Comparison of ENCODE assay signal across 9 mouse cellular contexts in genomic region chr11:113863408-113863807, GRCm38 (mm10).
A peak's percentile ranks its signal among the peaks of the same experiment; 100 is the strongest.
DNase-seq lines count a peak whose midpoint lies in the region; ATAC-seq and TF ChIP-seq lines count a peak whose summit lies in the region.
"Had no signal": no experiment of that assay in that cellular context is flagged by ENCODE, and none has a peak within 500 bp of the region (broad histone marks: within the 10 kb centered on the region; RNA-seq: fewer than 3 reads in every experiment).

No protein-coding gene starts in this region.

- ATAC-seq in intestine, postnatal 0 days, result no peak
- no peak for ATAC-seq in intestine, embryonic 15.5 days

- WGBS in intestine, postnatal 0 days, result 71% methylated on average over 5 of the region's 5 CpGs
- 76% methylated on average over 5 of the region's 5 CpGs for WGBS in intestine, embryonic 15.5 days

- no peaks in the 10 kb centered on the region for H3K9me3 ChIP-seq in intestine, postnatal 0 days (ENCODE audit: control insufficient read depth)
- H3K9me3 ChIP-seq in intestine, embryonic 15.5 days, result no peaks in the 10 kb centered on the region
- H3K9me3 ChIP-seq: limb, embryonic 12.5 days had no signal

- DNase-seq in B cell, adult 2 months, result peak; percentile 52 to 58
- DNase-seq in NIH3T3 (ENCODE audit: low read depth), result peak; percentile 29
- peak; percentile 48 for DNase-seq in kidney, postnatal 10 days
- peak; percentile 52 for DNase-seq in testis, postnatal 14 days (ENCODE audit: low spot score)
- DNase-seq in left cerebral cortex, adult 9 months (ENCODE audit: low spot score in 2 of 2), result no peak
- no peak for DNase-seq in frontal cortex, postnatal 10 days (ENCODE audit: low spot score in 2 of 2)

- no peak overlapping the region for H3K4me2 ChIP-seq in intestine, postnatal 0 days (replicated peaks; ENCODE audit: low read depth)
- H3K4me2 ChIP-seq in intestine, embryonic 15.5 days (replicated peaks), result no peak overlapping the region
- H3K4me2 ChIP-seq: limb, embryonic 12.5 days had no signal

- no peak overlapping the region for H3K27ac ChIP-seq in intestine, postnatal 0 days (ENCODE audit: low read depth, low read length)
- H3K27ac ChIP-seq in intestine, embryonic 15.5 days, result no peak overlapping the region
- H3K27ac ChIP-seq: limb, embryonic 12.5 days had no signal

- no peaks in the 10 kb centered on the region for H3K36me3 ChIP-seq in intestine, postnatal 0 days (ENCODE audit: control insufficient read depth, insufficient read depth)
- H3K36me3 ChIP-seq in intestine, embryonic 15.5 days, result no peaks in the 10 kb centered on the region
- H3K36me3 ChIP-seq: limb, embryonic 12.5 days had no signal

- no peak overlapping the region for H3K4me3 ChIP-seq in intestine, postnatal 0 days (ENCODE audit: low read depth, low read length)
- no peak overlapping the region for H3K4me3 ChIP-seq in intestine, embryonic 15.5 days (replicated peaks)
- H3K4me3 ChIP-seq: limb, embryonic 12.5 days had no signal

- H3K27me3 ChIP-seq in intestine, postnatal 0 days (replicated peaks; ENCODE audit: control insufficient read depth, insufficient read depth, low read length), result no peaks in the 10 kb centered on the region
- no peaks in the 10 kb centered on the region for H3K27me3 ChIP-seq in intestine, embryonic 15.5 days (replicated peaks)

- peak; percentile 72 for TF ChIP-seq CTCF in intestine, postnatal 0 days (IDR thresholded peaks at IDR 0.05; ENCODE audit: low read depth)

- H3K9ac ChIP-seq in intestine, postnatal 0 days (ENCODE audit: low read depth, low read length), result no peak overlapping the region
- H3K9ac ChIP-seq in intestine, embryonic 15.5 days, result no peak overlapping the region
- H3K9ac ChIP-seq: limb, embryonic 12.5 days had no signal

- no peaks in the 10 kb centered on the region for H3K4me1 ChIP-seq in intestine, postnatal 0 days (replicated peaks; ENCODE audit: control insufficient read depth, insufficient read depth, low read length)
- H3K4me1 ChIP-seq in intestine, embryonic 15.5 days (replicated peaks), result no peaks in the 10 kb centered on the region
- H3K4me1 ChIP-seq: limb, embryonic 12.5 days had no signal

Comparison
In these comparisons a context has a peak if more than half of its experiments do, and no peak if none do; other contexts are left out.
1. DNase-seq: peak in B cell, adult 2 months (2 of 2), NIH3T3 (single experiment), kidney, postnatal 10 days (single experiment) and testis, postnatal 14 days (single experiment); none in left cerebral cortex, adult 9 months (0 of 2) and frontal cortex, postnatal 10 days (0 of 2).